Mouse (Mus musculus): ENCODE data around the gene Thrb.

The Thrb gene

DNA sequence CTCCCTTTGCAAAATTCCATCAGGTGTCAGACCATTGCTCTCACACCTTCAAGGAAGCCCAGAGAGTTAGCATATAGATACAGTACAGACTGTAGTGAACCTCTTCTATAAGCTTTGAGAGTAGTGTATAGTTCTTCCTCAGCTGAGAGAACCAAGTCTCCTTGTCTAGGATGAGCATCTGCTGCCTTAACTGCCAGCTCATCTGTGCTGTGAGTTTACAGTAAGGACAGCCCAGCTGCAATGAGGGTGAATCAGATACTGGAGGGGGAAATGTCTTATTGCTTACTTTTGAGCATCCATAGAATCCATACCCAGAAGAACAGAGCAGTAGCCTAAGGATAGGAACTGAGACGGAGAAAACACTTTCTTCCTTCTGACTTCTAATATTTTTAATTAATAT lies 367.8 kb downstream of the Thrb start:
- DNase-seq (ENCODE audit: extremely low spot score, low read depth, low spot score): no peak

DNA sequence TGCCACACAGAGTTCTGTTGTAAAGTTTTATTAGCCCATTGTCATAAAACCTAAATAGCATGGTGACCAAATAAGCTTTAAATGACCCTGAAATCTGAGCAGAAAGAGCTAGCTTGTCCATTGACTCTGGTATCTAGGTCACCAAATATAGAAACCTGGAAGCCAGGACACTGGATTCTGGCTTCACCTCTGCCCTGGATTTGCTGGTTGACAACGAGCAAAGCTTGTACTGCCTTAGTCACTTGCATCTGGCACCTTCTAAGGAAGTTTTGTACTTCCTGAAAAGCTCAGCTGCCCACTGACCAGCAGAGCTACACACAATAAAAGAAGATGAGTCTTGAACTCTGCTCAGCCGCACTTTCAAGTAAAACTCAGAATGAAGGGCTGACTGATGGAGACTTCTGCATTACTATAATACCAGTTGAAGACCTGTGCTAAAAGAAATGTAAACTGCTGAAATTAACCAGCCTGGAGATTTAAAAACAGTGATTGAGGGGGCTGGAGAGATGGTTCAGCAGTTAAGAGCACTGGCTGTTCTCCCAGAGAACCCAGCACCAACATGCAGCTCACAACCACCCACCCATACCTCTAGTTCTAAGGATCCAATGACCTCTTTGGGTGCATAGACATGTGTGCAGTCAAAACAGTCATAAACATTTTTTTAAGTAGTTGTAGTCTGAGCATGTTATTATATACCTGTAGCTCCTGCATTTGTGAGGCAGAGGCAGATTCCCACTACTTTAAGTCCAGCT lies 369.3 kb downstream of the Thrb start:
- DNase-seq (ENCODE audit: extremely low spot score, low read depth, low spot score): no peak

DNA sequence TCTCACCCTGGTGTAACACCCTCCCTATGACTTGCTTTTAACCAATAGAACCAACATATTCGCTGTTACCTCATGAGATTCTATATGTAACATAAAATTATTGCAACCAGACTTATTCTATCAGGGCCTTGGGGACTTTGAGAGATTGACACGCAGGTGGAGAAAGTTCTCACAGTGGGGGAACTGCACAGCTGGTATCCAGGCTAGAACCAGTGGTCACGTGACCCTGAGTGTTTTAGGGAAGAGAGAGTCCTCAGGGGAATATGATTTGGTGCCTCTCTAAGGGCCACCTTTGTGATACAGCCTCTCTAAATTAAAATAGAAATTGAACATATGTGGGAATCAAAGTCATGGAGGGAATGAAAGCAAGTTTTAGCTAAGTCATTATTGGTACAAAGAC lies 371.9 kb downstream of the Thrb start:
- no peak for DNase-seq (ENCODE audit: extremely low spot score, low read depth, low spot score)

DNA sequence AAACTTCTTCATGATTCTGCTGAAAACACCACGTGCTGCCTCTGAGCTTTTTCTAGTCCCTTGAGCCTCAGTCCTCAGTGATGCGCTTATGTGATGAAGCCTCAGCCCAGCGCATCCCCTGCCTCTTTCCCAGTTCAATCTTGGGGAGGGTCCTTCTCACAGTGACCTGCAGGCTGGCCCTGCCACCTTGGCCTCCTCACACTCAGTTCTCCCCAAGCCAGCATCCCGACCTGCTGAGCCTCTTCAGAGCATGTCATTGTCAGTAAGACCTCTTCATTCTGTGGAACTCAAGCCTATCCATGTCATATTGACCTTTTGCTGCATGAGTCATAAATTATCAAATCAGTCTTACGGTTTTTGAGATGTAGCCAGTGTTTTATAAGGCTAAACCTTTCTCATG lies 376.5 kb downstream of the Thrb start:
- DNase-seq (ENCODE audit: extremely low spot score, low read depth, low spot score): no peak

DNA sequence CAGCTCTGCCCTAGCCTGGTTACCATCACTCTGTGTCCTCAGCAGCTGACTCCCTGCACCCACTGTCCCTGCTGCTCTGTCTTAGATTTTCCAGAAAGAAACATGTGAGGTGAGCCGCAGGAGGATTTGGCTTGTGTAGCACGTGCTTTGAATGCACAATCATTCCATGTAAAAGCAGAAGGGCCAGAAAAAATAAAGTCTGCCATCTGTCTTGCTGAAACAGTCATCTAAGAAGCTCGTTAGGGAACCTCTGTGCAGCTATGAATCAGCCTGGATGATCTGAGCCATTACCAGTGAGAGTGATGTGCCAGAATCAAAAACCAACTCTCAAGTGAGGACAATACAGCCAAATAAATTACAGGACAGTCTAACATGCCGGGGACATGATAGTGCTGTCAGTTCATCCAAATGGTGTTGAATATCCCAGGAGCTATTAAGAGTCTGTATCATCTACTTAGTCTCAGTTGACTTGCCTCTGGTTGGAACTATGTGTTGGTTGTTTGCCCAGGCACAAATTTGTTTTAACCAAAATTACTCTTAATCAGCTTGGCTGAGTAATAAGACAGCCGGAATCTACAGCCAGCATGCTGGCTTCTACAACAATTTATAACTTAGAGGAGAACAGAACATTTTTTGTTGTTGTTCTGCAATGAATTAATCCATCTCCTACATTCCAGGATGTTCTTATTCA lies 402.2 kb downstream of the Thrb start:
- no peak for DNase-seq (ENCODE audit: extremely low spot score, low read depth, low spot score)
